Mouse (Mus musculus): ENCODE data around the gene Gpr139. TPM values are rescaled to one million over a fixed set of nuclear protein-coding genes. Genes with fewer than 3 reads are reported as not detected.

Gpr139 gene
- polyA plus RNA-seq, 1 experiment = not detected

GRCm38 (mm10) chr7:119096583-119096982 lies 87.8 kb downstream of the Gpr139 start:
- no peaks in the 10 kb centered on the region for H3K79me3 ChIP-seq (ENCODE audit: low read depth)
- TF ChIP-seq MYOG (IDR thresholded peaks at IDR 0.05; ENCODE audit: control insufficient read depth, extremely low read depth, insufficient read length) = no peak
- TF ChIP-seq CEBPB (IDR thresholded peaks at IDR 0.05; ENCODE audit: low read depth) = no peak
- no peak for TF ChIP-seq USF1 (IDR thresholded peaks at IDR 0.05; ENCODE audit: low read depth)
- no peak for TF ChIP-seq CTCF (IDR thresholded peaks at IDR 0.05; ENCODE audit: control insufficient read depth, insufficient read depth, insufficient read length)
- TF ChIP-seq MYOD1 (IDR thresholded peaks at IDR 0.05; ENCODE audit: control insufficient read depth, insufficient read length, low read depth) = no peak
- no peak for TF ChIP-seq FOSL1 (IDR thresholded peaks at IDR 0.05; ENCODE audit: insufficient read depth, low read length, poor library complexity, severe bottlenecking)
- TF ChIP-seq MAX (IDR thresholded peaks at IDR 0.05) = no peak
- H3ac ChIP-seq (ENCODE audit: control insufficient read depth, insufficient read length, low read depth) = no peak overlapping the region
- no peaks in the 10 kb centered on the region for H3K79me2 ChIP-seq (ENCODE audit: control insufficient read depth, insufficient read depth)
- no peaks in the 10 kb centered on the region for H3K27me3 ChIP-seq (ENCODE audit: control insufficient read depth, insufficient read depth, insufficient read length)
- H3K36me3 ChIP-seq (ENCODE audit: control insufficient read depth, insufficient read depth) = no peaks in the 10 kb centered on the region
- H3K4me3 ChIP-seq (ENCODE audit: insufficient read depth, poor library complexity, severe bottlenecking) = no peak overlapping the region

Other genes starting within 250 kb of the Gpr139 start
- 31.3 TPM for gene Gprc5b, start 189.4 kb downstream of the Gpr139 start, polyA plus RNA-seq (2012; fragmentation: generic; extraction: Trizol)